Mouse (Mus musculus) lung, postnatal 0 days (tissue): ENCODE measurements around the gene Rbm4. TPM values are rescaled to one million over a fixed set of nuclear protein-coding genes. Genes with fewer than 3 reads are reported as not detected.
A peak's percentile ranks its signal among the peaks of the same experiment; 100 is the strongest.

Source experiments
- ATAC-seq: fragments of 200-750 bp; cut with Nextera tagmentation; 2 replicates; pipeline ENCODE4 v1.8.0; 2017; ENCODE audit warnings: moderate library complexity
- DNase-seq: peaks from one replicate; pipeline ENCODE4 v3.0.0-alpha.2; 2016; ENCODE audit warnings: low spot score
- H3K27ac ChIP-seq: fragments of 300-500 bp; sonication (generic); 2 replicates; pipeline ENCODE4 v1.5.1; 2014; ENCODE audit warnings: antibody characterized with exemption, mild to moderate bottlenecking, low read length, mixed read lengths
- H3K27me3 ChIP-seq: fragments of 300-500 bp; sonication (generic); replicated peaks from 2 replicates; pipeline ENCODE4 v1.6.1; 2014; ENCODE audit warnings: low read length, mixed read lengths; ENCODE audit not compliant: insufficient read depth
- H3K36me3 ChIP-seq: fragments of 300-500 bp; sonication (generic); 2 replicates; pipeline ENCODE4 v1.6.1; 2014; ENCODE audit warnings: low read length, mixed read lengths; ENCODE audit not compliant: insufficient read depth
- H3K4me1 ChIP-seq: fragments of 300-500 bp; sonication (generic); 2 replicates; pipeline ENCODE4 v1.6.1; 2014; ENCODE audit warnings: antibody characterized with exemption, low read depth, low read length, mixed read lengths; ENCODE audit not compliant: insufficient read depth
- H3K4me2 ChIP-seq: fragments of 300-500 bp; sonication (generic); replicated peaks from 2 replicates; pipeline ENCODE4 v1.6.1; 2014; ENCODE audit warnings: low read depth, mild to moderate bottlenecking, low read length, moderate library complexity, mixed read lengths
- H3K4me3 ChIP-seq: fragments of 300-500 bp; sonication (generic); 2 replicates; pipeline ENCODE4 v1.5.1; 2014; ENCODE audit warnings: low read depth, low read length
- H3K9ac ChIP-seq: fragments of 300-500 bp; sonication (generic); replicated peaks from 2 replicates; pipeline ENCODE4 v1.6.1; 2014; ENCODE audit warnings: low read depth, mild to moderate bottlenecking
- H3K9me3 ChIP-seq: fragments of 300-500 bp; sonication (generic); 2 replicates; pipeline ENCODE4 v1.6.1; 2016; ENCODE audit warnings: low read length, mixed read lengths
- CTCF ChIP-seq: IDR thresholded peaks from 2 replicates; pipeline ENCODE4 v1.5.1; 2016; ENCODE audit warnings: antibody characterized with exemption, mild to moderate bottlenecking
- EP300 ChIP-seq: IDR thresholded peaks from 2 replicates; pipeline ENCODE4 v1.6.1; 2016; ENCODE audit warnings: antibody characterized with exemption, mild to moderate bottlenecking, control low read depth
- WGBS: fragments of 180-500 bp; shearing (Covaris S2); extraction: QIAGEN DNeasy Blood & Tissue Kit; methylation state at CpG from one replicate; pipeline ENCODE4 v1.1.7; 2014; 5-methylcytosine and 5-hydroxymethylcytosine counted together
- polyA plus RNA-seq: library from polyadenylated mRNA; unstranded; fragments of >200 nt; fragmentation: Nextera tagmentation; extraction: Ambion mirVana; gene quantifications from 2 replicates; pipeline ENCODE4 v1.2.1, GENCODE M21; 2015

Rbm4 gene
- polyA plus RNA-seq, 1 experiment from 2014 or later = 29.4 TPM

DNA sequence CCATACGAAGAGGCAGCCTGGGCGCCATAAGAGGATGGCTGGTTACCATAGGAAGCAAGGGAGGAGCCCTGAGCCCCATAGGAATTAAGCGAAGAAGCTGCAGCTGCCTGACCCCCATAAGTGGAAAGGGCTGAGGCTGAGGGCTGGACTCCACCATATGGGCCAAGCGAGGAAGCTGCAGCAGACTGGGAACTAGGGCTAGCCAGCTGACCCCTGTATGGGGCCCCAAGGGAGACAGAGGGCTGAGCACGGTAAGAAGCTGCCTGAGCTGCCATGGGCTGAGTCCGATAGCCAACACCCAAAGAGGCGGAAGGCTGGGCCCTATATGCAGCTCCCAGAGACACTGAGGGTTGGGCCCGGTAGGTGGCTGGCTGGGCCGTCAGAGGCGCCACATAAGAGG, 9.6 kb upstream of the Rbm4 start:
- TF ChIP-seq EP300 (no peak), CTCF (no peak)
- Histone ChIP-seq H3K9me3 (no peaks in the 10 kb centered on the region), H3K4me2 (no peak overlapping the region), H3K9ac (no peak overlapping the region), H3K27ac (no peak overlapping the region), H3K4me3 (no peak overlapping the region), H3K36me3 (peaks cover 21% of the 10 kb centered on the region; the same call in 1 of the 2 replicates), H3K4me1 (no peaks in the 10 kb centered on the region), H3K27me3 (no peaks in the 10 kb centered on the region)
- 84% methylated on average over 10 of the region's 10 CpGs for WGBS
- ATAC-seq (no peak), DNase-seq (no peak)

DNA sequence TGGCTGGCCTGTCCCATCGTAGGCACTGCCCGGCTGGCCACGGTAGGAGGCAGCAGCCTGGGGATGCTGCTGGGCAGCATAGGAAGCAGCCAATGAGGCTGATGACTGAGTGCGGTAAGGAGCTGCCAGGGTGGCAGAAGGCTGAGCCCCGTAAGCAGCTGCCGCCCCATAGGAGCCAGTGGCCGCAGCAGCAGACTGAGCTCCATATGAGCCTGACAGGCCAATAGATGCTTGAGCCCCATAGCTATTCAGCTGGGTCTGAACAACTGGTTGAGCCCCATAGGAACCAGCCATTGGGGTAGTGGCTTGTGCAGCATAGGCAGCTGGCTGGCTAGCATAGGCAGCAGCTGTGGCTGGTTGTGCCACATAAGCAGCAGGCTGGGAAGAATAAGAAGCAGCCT, 9.0 kb upstream of the Rbm4 start:
- TF ChIP-seq EP300 = no peak
- no peak for TF ChIP-seq CTCF
- no peak overlapping the region for H3K4me2 ChIP-seq
- no peak overlapping the region for H3K27ac ChIP-seq
- 94% methylated on average over 7 of the region's 7 CpGs for WGBS
- no peaks in the 10 kb centered on the region for H3K27me3 ChIP-seq
- DNase-seq = no peak
- peaks cover 21% of the 10 kb centered on the region; the same call in 1 of the 2 replicates for H3K36me3 ChIP-seq
- no peak overlapping the region for H3K9ac ChIP-seq
- no peak overlapping the region for H3K4me3 ChIP-seq
- no peaks in the 10 kb centered on the region for H3K4me1 ChIP-seq
- ATAC-seq = no peak
- no peaks in the 10 kb centered on the region for H3K9me3 ChIP-seq

DNA sequence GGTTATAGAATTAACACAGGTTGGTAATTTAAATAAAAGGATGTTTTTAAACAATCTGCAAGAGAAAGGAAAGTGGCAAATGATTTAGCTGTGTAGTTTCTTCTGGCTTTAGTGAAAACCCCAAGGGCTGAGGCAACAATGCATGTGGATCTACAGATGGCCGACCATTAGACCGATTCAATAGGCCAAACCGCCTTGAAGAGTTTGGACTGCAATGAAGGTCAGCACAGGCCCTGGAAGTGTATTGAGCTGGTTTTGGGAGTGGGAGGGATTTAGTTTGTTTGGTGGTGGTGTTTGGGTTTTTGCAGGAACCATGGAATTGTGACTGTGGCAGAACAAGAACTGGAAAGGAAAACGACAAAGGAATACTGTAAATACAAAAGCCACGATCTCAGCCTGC, 5.4 kb upstream of the Rbm4 start:
- WGBS = 95% methylated on average over 5 of the region's 5 CpGs
- DNase-seq = no peak
- ATAC-seq = no peak
- Histone ChIP-seq H3K27ac (no peak overlapping the region), H3K9ac (no peak overlapping the region), H3K9me3 (no peaks in the 10 kb centered on the region), H3K4me1 (no peaks in the 10 kb centered on the region), H3K4me2 (no peak overlapping the region), H3K4me3 (no peak overlapping the region), H3K36me3 (peaks cover 21% of the 10 kb centered on the region; the same call in 1 of the 2 replicates), H3K27me3 (no peaks in the 10 kb centered on the region)
- TF ChIP-seq EP300 = no peak
- no peak for TF ChIP-seq CTCF

- H3K4me2 ChIP-seq = no peak overlapping the region
- no peaks in the 10 kb centered on the region for H3K9me3 ChIP-seq
- H3K9ac ChIP-seq = no peak overlapping the region
- H3K4me1 ChIP-seq = peaks cover 3% of the 10 kb centered on the region
- no peaks in the 10 kb centered on the region for H3K27me3 ChIP-seq
- DNase-seq = no peak
- no peak overlapping the region for H3K27ac ChIP-seq
- no peak for TF ChIP-seq CTCF
- TF ChIP-seq EP300 = no peak
- ATAC-seq = no peak
- H3K4me3 ChIP-seq = no peak overlapping the region
- WGBS = 100% methylated on average over 2 of the region's 2 CpGs
- peaks cover 21% of the 10 kb centered on the region; the same call in 1 of the 2 replicates for H3K36me3 ChIP-seq
Measured at GRCm38 (mm10) chr19:4797846-4798245, 4.1 kb upstream of the Rbm4 start.

DNA sequence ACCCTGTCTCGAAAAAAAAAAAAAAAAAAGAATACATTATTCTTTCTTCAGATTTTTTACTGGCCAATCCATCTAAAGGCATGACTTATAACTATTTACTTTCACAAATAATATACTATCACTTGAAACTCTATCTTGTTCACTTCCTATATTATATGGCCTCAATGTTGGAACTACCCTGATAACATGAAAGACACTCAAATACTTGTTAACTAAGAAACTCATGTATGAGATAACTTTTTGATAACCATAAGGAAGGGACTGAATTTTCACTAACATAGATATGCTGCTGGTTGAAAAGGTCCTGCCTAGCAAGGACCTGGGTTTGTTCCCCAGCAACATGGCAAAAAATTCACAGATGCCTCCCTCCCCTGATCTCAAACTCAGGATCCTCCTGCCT, 2.2 kb upstream of the Rbm4 start:
- TF ChIP-seq EP300 = no peak
- TF ChIP-seq CTCF = no peak
- 67% methylated on average over 1 of the region's 1 CpGs for WGBS
- DNase-seq (no peak), ATAC-seq (no peak)
- no peak overlapping the region for H3K4me2 ChIP-seq
- H3K9me3 ChIP-seq = no peaks in the 10 kb centered on the region
- H3K27ac ChIP-seq = no peak overlapping the region
- no peaks in the 10 kb centered on the region for H3K27me3 ChIP-seq
- no peak overlapping the region for H3K4me3 ChIP-seq
- H3K4me1 ChIP-seq = peaks cover 4% of the 10 kb centered on the region
- H3K36me3 ChIP-seq = peaks cover 12% of the 10 kb centered on the region; the same call in 1 of the 2 replicates
- H3K9ac ChIP-seq = no peak overlapping the region

DNA sequence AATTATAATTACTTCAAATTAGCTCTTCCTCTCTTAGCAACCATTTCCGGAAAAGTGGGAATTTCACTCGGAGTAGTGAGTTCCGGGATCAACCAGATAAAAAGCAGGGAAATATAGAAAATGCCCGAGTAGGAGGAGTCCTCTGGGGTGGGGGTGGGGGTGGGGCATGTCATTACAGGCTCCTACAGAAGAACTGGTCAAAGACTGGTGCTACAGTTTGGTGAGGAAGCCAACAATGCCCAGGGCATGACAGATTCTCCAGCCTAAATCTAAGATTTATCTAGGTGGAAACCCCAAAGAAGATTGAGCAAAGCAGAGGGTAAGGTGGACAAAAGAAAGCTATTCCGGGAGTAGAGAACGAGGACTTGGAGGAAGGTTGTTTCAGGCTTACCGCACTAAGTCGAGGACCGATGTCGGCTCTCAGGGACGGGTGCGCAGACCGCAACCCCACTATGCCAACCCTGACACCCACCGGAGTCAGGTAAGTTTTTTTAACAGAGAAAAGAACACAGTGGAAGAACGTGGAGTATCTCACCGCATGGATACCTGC, 345 bp downstream of the Rbm4 start:
- peak overlapping the region; percentile 74 for H3K27ac ChIP-seq

More for the DNA sequence above, 345 bp downstream of the Rbm4 start:
- peaks cover 4% of the 10 kb centered on the region for H3K4me1 ChIP-seq
- ATAC-seq (peak; percentile 38), DNase-seq (peak; percentile 50)
- peak overlapping the region; percentile 78 for H3K4me3 ChIP-seq
- no peak for TF ChIP-seq CTCF
- TF ChIP-seq EP300 = no peak
- H3K36me3 ChIP-seq = no peaks in the 10 kb centered on the region; the same call in 1 of the 2 replicates
- no peaks in the 10 kb centered on the region for H3K9me3 ChIP-seq
- H3K9ac ChIP-seq = peak overlapping the region; percentile 69
- H3K4me2 ChIP-seq = peak overlapping the region; percentile 65
- under 1% methylated on average over 16 of the region's 16 CpGs for WGBS
- H3K27me3 ChIP-seq = no peaks in the 10 kb centered on the region
